Mouse (Mus musculus): ENCODE data around the gene Atrnl1. TPM values are rescaled to one million over a fixed set of nuclear protein-coding genes. Genes with fewer than 3 reads are reported as not detected.
"Not testable (repeated sequence)": the region's sequence is repeated elsewhere in the genome, so short reads cannot be mapped to it uniquely, and the experiment has no call there.

Atrnl1 gene
- polyA plus RNA-seq, 1 experiment from 2014 or later = 7.6 TPM

GRCm38 (mm10) chr19:57837882-57838281 is 227.0 kb downstream of the Atrnl1 start:
- Histone ChIP-seq H3K4me3 (ENCODE audit: low read depth, low read length) (no peak overlapping the region), H3K36me3 (ENCODE audit: control insufficient read depth, insufficient read depth, low read length) (no peaks in the 10 kb centered on the region), H3K9me3 (ENCODE audit: control insufficient read depth, low read length) (no peaks in the 10 kb centered on the region), H3K4me2 (ENCODE audit: low read depth) (no peak overlapping the region), H3K4me1 (ENCODE audit: control insufficient read depth, insufficient read depth, low read length) (no peaks in the 10 kb centered on the region), H3K27me3 (ENCODE audit: control insufficient read depth, insufficient read depth, low read length) (no peaks in the 10 kb centered on the region), H3K27ac (ENCODE audit: low read depth, low read length) (no peak overlapping the region), H3K9ac (ENCODE audit: low read length) (no peak overlapping the region)
- ATAC-seq (ENCODE audit: insufficient read depth, low FRiP score, low TSS enrichment) (no peak), DNase-seq (ENCODE audit: low spot score) (no peak)
- WGBS = 69% methylated on average over 6 of the region's 6 CpGs

- no peak overlapping the region for H3K27ac ChIP-seq (ENCODE audit: low read depth, low read length)
- H3K4me2 ChIP-seq (ENCODE audit: low read depth) = no peak overlapping the region
- H3K27me3 ChIP-seq (ENCODE audit: control insufficient read depth, insufficient read depth, low read length) = no peaks in the 10 kb centered on the region
- WGBS = 84% methylated on average over 9 of the region's 9 CpGs
- no peak for DNase-seq (ENCODE audit: low spot score)
- no peak overlapping the region for H3K9ac ChIP-seq (ENCODE audit: low read length)
- H3K36me3 ChIP-seq (ENCODE audit: control insufficient read depth, insufficient read depth, low read length) = no peaks in the 10 kb centered on the region
- no peak for ATAC-seq (ENCODE audit: insufficient read depth, low FRiP score, low TSS enrichment)
- H3K4me1 ChIP-seq (ENCODE audit: control insufficient read depth, insufficient read depth, low read length) = no peaks in the 10 kb centered on the region
- H3K4me3 ChIP-seq (ENCODE audit: low read depth, low read length) = no peak overlapping the region
- no peaks in the 10 kb centered on the region for H3K9me3 ChIP-seq (ENCODE audit: control insufficient read depth, low read length)
Measured at GRCm38 (mm10) chr19:57838546-57838945, 227.7 kb downstream of the Atrnl1 start.

DNA sequence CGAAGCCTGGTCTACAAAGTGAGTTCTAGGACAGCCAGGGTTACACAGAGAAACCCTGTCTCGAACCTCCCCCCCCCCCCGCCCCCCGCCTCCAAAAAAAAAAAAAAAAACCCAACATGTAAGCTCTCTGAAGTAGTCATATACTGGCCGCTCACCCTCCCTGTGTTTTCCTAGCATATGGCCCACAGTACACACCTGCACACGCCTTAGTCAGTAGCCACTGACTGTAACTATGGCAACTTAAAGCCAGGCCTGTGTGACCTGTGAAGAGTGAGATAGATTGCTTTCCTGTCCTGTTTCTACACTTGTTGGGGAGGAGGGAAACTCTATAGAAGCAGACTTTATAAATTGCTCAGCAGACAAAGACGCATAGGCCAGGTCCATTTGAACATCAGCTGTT is 239.1 kb downstream of the Atrnl1 start:
- ATAC-seq (ENCODE audit: insufficient read depth, low FRiP score, low TSS enrichment) = no peak

GRCm38 (mm10) chr19:57868350-57868749 is 257.5 kb downstream of the Atrnl1 start:
- H3K4me2 ChIP-seq (ENCODE audit: low read depth) = no peak overlapping the region
- H3K36me3 ChIP-seq (ENCODE audit: control insufficient read depth, insufficient read depth, low read length) = no peaks in the 10 kb centered on the region
- no peaks in the 10 kb centered on the region; the same call in 1 of the 2 replicates for H3K4me1 ChIP-seq (ENCODE audit: control insufficient read depth, insufficient read depth, low read length)
- WGBS = 91% methylated on average over 4 of the region's 4 CpGs
- ATAC-seq (ENCODE audit: insufficient read depth, low FRiP score, low TSS enrichment) (no peak), DNase-seq (ENCODE audit: low spot score) (no peak)
- no peak overlapping the region for H3K9ac ChIP-seq (ENCODE audit: low read length)
- H3K27me3 ChIP-seq (ENCODE audit: control insufficient read depth, insufficient read depth, low read length) = no peaks in the 10 kb centered on the region
- H3K27ac ChIP-seq (ENCODE audit: low read depth, low read length) = no peak overlapping the region
- H3K4me3 ChIP-seq (ENCODE audit: low read depth, low read length) = no peak overlapping the region
- no peaks in the 10 kb centered on the region for H3K9me3 ChIP-seq (ENCODE audit: control insufficient read depth, low read length)

More for the DNA sequence above, 239.1 kb downstream of the Atrnl1 start:
- no peak for DNase-seq (ENCODE audit: low spot score)
- no peak overlapping the region for H3K4me2 ChIP-seq (ENCODE audit: low read depth)
- no peak overlapping the region for H3K9ac ChIP-seq (ENCODE audit: low read length)
- H3K27ac ChIP-seq (ENCODE audit: low read depth, low read length) = no peak overlapping the region
- H3K36me3 ChIP-seq (ENCODE audit: control insufficient read depth, insufficient read depth, low read length) = no peaks in the 10 kb centered on the region
- no peaks in the 10 kb centered on the region for H3K9me3 ChIP-seq (ENCODE audit: control insufficient read depth, low read length)
- 81% methylated on average over 7 of the region's 7 CpGs for WGBS
- no peaks in the 10 kb centered on the region for H3K27me3 ChIP-seq (ENCODE audit: control insufficient read depth, insufficient read depth, low read length)
- no peak overlapping the region for H3K4me3 ChIP-seq (ENCODE audit: low read depth, low read length)
- H3K4me1 ChIP-seq (ENCODE audit: control insufficient read depth, insufficient read depth, low read length) = no peaks in the 10 kb centered on the region

- H3K36me3 ChIP-seq (ENCODE audit: control insufficient read depth, insufficient read depth, low read length) = no peaks in the 10 kb centered on the region
- H3K9me3 ChIP-seq (ENCODE audit: control insufficient read depth, low read length) = no peaks in the 10 kb centered on the region
- ATAC-seq (ENCODE audit: insufficient read depth, low FRiP score, low TSS enrichment) (no peak), DNase-seq (ENCODE audit: low spot score) (no peak)
- 65% methylated on average over 13 of the region's 13 CpGs for WGBS
- no peaks in the 10 kb centered on the region for H3K27me3 ChIP-seq (ENCODE audit: control insufficient read depth, insufficient read depth, low read length)
- H3K4me1 ChIP-seq (ENCODE audit: control insufficient read depth, insufficient read depth, low read length) = no peaks in the 10 kb centered on the region; the same call in 1 of the 2 replicates
- no peak overlapping the region for H3K27ac ChIP-seq (ENCODE audit: low read depth, low read length)
- no peak overlapping the region for H3K4me2 ChIP-seq (ENCODE audit: low read depth)
- no peak overlapping the region for H3K4me3 ChIP-seq (ENCODE audit: low read depth, low read length)
- H3K9ac ChIP-seq (ENCODE audit: low read length) = no peak overlapping the region
Measured at GRCm38 (mm10) chr19:57870871-57871270, 260.0 kb downstream of the Atrnl1 start.

DNA sequence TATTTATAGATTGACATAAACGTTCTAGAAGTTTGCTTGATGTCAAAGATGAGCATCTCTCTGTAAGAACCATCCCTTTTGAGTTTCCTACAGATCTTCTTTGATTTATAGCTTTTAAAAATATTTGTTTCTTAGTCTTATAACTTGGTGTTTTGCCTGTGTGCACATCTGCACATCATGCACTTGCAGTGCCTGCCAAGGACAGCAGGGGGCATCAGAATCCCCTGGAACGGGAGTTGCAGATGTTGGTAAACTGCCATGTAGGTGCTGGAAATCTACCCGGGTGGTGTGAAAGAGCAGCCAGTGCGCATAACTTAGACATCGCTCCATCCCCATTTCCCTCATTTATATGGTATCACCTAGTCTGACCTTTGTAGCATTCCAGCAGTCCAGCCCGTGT is 265.2 kb downstream of the Atrnl1 start:
- Histone ChIP-seq H3K9ac (ENCODE audit: low read length) (no peak overlapping the region), H3K4me3 (ENCODE audit: low read depth, low read length) (no peak overlapping the region), H3K27ac (ENCODE audit: low read depth, low read length) (no peak overlapping the region), H3K36me3 (ENCODE audit: control insufficient read depth, insufficient read depth, low read length) (no peaks in the 10 kb centered on the region), H3K4me1 (ENCODE audit: control insufficient read depth, insufficient read depth, low read length) (no peaks in the 10 kb centered on the region), H3K4me2 (ENCODE audit: low read depth) (no peak overlapping the region), H3K27me3 (ENCODE audit: control insufficient read depth, insufficient read depth, low read length) (no peaks in the 10 kb centered on the region), H3K9me3 (ENCODE audit: control insufficient read depth, low read length) (no peaks in the 10 kb centered on the region)
- ATAC-seq (ENCODE audit: insufficient read depth, low FRiP score, low TSS enrichment) (no peak), DNase-seq (ENCODE audit: low spot score) (no peak)
- WGBS = 94% methylated on average over 6 of the region's 6 CpGs

DNA sequence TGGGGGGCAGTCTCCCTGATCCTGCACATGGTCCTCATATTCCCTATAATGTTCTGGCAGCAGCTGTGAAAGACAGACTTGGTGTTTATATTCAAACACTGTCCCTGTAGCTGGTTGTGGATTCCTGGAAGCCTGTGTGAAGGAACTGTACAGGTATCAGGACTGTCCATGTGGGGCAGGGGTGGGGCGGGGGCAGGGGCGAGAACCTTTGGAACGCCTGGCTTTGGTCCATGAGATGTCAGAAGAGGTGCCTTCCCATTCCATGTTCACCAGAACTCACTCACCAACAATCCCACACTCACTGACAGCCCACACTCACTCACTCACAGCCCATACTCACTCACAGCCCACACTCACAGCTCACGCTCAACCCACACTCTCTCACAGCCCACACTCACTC is 266.5 kb downstream of the Atrnl1 start:
- Histone ChIP-seq H3K4me3 (ENCODE audit: low read depth, low read length) (no peak overlapping the region), H3K36me3 (ENCODE audit: control insufficient read depth, insufficient read depth, low read length) (no peaks in the 10 kb centered on the region), H3K9ac (ENCODE audit: low read length) (no peak overlapping the region), H3K4me2 (ENCODE audit: low read depth) (no peak overlapping the region), H3K27me3 (ENCODE audit: control insufficient read depth, insufficient read depth, low read length) (no peaks in the 10 kb centered on the region), H3K4me1 (ENCODE audit: control insufficient read depth, insufficient read depth, low read length) (no peaks in the 10 kb centered on the region), H3K9me3 (ENCODE audit: control insufficient read depth, low read length) (no peaks in the 10 kb centered on the region), H3K27ac (ENCODE audit: low read depth, low read length) (no peak overlapping the region)
- ATAC-seq (ENCODE audit: insufficient read depth, low FRiP score, low TSS enrichment) (no peak), DNase-seq (ENCODE audit: low spot score) (no peak)
- 95% methylated on average over 4 of the region's 4 CpGs for whole genome bisulfite sequencing

DNA sequence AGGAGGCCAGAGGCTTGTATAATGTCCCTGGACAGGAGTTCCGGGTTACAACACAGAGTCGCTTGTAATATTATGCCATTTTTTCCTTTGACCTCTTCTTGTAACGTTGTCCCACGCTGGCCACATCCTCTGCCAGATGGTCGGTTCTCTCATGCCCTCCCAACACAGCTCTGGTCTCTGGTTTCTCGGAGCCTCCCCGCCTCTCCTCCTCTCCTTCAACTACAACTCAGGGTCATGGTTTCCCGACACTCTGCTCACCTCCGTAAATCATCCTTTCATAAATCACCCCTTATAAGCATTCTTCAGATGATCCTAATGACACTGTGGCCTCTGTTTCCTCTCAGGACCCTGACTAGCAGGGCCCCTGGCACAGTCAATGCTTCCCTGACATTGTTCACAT is 267.7 kb downstream of the Atrnl1 start:
- Histone ChIP-seq H3K9ac (ENCODE audit: low read length) (no peak overlapping the region), H3K27ac (ENCODE audit: low read depth, low read length) (no peak overlapping the region), H3K36me3 (ENCODE audit: control insufficient read depth, insufficient read depth, low read length) (no peaks in the 10 kb centered on the region), H3K27me3 (ENCODE audit: control insufficient read depth, insufficient read depth, low read length) (no peaks in the 10 kb centered on the region), H3K9me3 (ENCODE audit: control insufficient read depth, low read length) (no peaks in the 10 kb centered on the region), H3K4me2 (ENCODE audit: low read depth) (no peak overlapping the region), H3K4me3 (ENCODE audit: low read depth, low read length) (no peak overlapping the region), H3K4me1 (ENCODE audit: control insufficient read depth, insufficient read depth, low read length) (no peaks in the 10 kb centered on the region)
- no peak for ATAC-seq (ENCODE audit: insufficient read depth, low FRiP score, low TSS enrichment)
- WGBS = 38% methylated on average over 9 of the region's 9 CpGs
- DNase-seq (ENCODE audit: low spot score) = no peak

- H3K9me3 ChIP-seq (ENCODE audit: control insufficient read depth, low read length); DNase-seq (ENCODE audit: low spot score); H3K4me3 ChIP-seq (ENCODE audit: low read depth, low read length); H3K4me1 ChIP-seq (ENCODE audit: control insufficient read depth, insufficient read depth, low read length); ATAC-seq (ENCODE audit: insufficient read depth, low FRiP score, low TSS enrichment); H3K4me2 ChIP-seq (ENCODE audit: low read depth); H3K9ac ChIP-seq (ENCODE audit: low read length); H3K27me3 ChIP-seq (ENCODE audit: control insufficient read depth, insufficient read depth, low read length); H3K27ac ChIP-seq (ENCODE audit: low read depth, low read length); H3K36me3 ChIP-seq (ENCODE audit: control insufficient read depth, insufficient read depth, low read length): not testable (repeated sequence)
- 77% methylated on average over 1 of the region's 1 CpGs for WGBS
Measured at GRCm38 (mm10) chr19:57879841-57880240, 269.0 kb downstream of the Atrnl1 start.

All from neural tube, embryonic 11.5 days (tissue).